Mouse (Mus musculus): ENCODE measurements around the gene Catsper2.

DNA sequence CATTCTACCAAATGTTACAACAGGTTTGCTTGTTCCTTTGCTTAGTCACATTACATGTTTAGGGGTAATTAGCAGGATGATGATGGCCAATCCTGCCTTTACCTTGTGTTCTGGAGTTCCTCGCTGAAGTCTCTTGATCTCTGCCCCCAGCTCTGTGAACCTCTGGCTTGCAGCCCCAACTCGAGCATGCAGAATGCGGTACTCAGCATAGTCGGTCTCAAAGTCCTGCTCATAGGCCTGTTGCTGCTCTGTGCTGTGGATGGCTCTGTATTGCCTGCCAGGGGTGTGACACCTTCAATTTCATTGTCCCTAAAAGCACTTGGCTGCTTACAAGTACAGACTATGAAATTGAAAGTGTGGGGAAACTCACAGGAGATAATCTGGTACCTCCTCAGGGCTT lies 26.2 kb upstream of the Catsper2 start:
- TF ChIP-seq CTCF (IDR thresholded peaks at IDR 0.05; ENCODE audit: borderline replicate concordance, extremely low read depth, insufficient read depth, insufficient read length) (no peak), POLR2A (IDR thresholded peaks at IDR 0.05; ENCODE audit: borderline replicate concordance, extremely low read depth, insufficient read depth, insufficient read length, poor library complexity, severe bottlenecking) (no peak)
